Mouse (Mus musculus) CH12.LX (cell line): Measurements from ENCODE around the gene Glrb. TPM values are rescaled to one million over a fixed set of nuclear protein-coding genes. Genes with fewer than 3 reads are reported as not detected.

Experiments used
- DNase-seq: peaks from one replicate; pipeline ENCODE4 v3.0.0-alpha.2; 2013; ENCODE audit errors: extremely low read depth
- H3K27ac ChIP-seq: 2 replicates; pipeline ENCODE4 v1.5.1; 2012; ENCODE audit warnings: low read depth, mild to moderate bottlenecking, control low read depth, moderate library complexity; ENCODE audit not compliant: insufficient read depth
- H3K27me3 ChIP-seq: replicated peaks from 2 replicates; pipeline ENCODE3; 2012; ENCODE audit warnings: inconsistent platforms
- H3K36me3 ChIP-seq, 2 experiments: replicated peaks in 1 of 2; 2 replicates each; pipeline versions ENCODE3 to v1.6.1; 2012; ENCODE audit warnings: inconsistent platforms in 1 of 2, low read length in 1 of 2, mild to moderate bottlenecking in 1 of 2, mixed read lengths in 1 of 2, moderate library complexity in 1 of 2; ENCODE audit not compliant: control insufficient read depth in 1 of 2, insufficient read depth in 1 of 2
- H3K4me1 ChIP-seq, 2 experiments: 2 replicates each; pipeline ENCODE4 v1.6.1; 2012; ENCODE audit warnings: inconsistent platforms in 1 of 2, moderate library complexity in 1 of 2; ENCODE audit not compliant: insufficient read depth in 2 of 2, control insufficient read depth in 1 of 2
- H3K4me2 ChIP-seq: 2 replicates; pipeline ENCODE4 v1.6.1; 2012; ENCODE audit warnings: low read depth, mild to moderate bottlenecking, control low read depth; ENCODE audit not compliant: poor library complexity, insufficient read depth, severe bottlenecking
- H3K4me3 ChIP-seq, 3 experiments: fragments of 150-350 bp in 1 of 3; sonication (generic) in 1 of 3; replicated peaks in 1 of 3; 2 replicates each; pipeline versions ENCODE3 to v1.5.1; 2011 to 2012; ENCODE audit warnings: low read depth in 2 of 3, low read length in 2 of 3, mild to moderate bottlenecking in 2 of 3, moderate library complexity in 2 of 3, control low read depth in 1 of 3, improper control_type of control experiment in 1 of 3, inconsistent platforms in 1 of 3, mixed read lengths in 1 of 3; ENCODE audit not compliant: poor library complexity in 1 of 3
- H3K79me2 ChIP-seq: replicated peaks from 2 replicates; pipeline ENCODE4 v1.6.1; 2012; ENCODE audit warnings: mild to moderate bottlenecking, moderate library complexity; ENCODE audit not compliant: control insufficient read depth, poor library complexity, insufficient read depth, severe bottlenecking; ENCODE audit errors: extremely low read depth
- H3K9ac ChIP-seq: 2 replicates; pipeline ENCODE4 v1.6.1; 2012; ENCODE audit warnings: low read depth, mild to moderate bottlenecking, control low read depth, moderate library complexity; ENCODE audit not compliant: insufficient read depth
- H3K9me3 ChIP-seq: replicated peaks from 2 replicates; pipeline ENCODE3; 2012; ENCODE audit warnings: low read length, inconsistent platforms, mixed read lengths
- CHD1 ChIP-seq: IDR thresholded peaks from 2 replicates; pipeline ENCODE4 v1.6.1; 2012; ENCODE audit warnings: low read depth, low read length, improper control_type of control experiment, inconsistent platforms
- CHD2 ChIP-seq: IDR thresholded peaks from 2 replicates; pipeline ENCODE4 v1.6.1; 2011; ENCODE audit warnings: low read length, improper control_type of control experiment
- E2F4 ChIP-seq: IDR thresholded peaks from 2 replicates; pipeline ENCODE4 v1.6.1; 2011; ENCODE audit warnings: low read depth, low read length, improper control_type of control experiment; ENCODE audit not compliant: insufficient replicate concordance
- ELF1 ChIP-seq: IDR thresholded peaks from 2 replicates; pipeline ENCODE4 v1.6.1; 2014; ENCODE audit warnings: low read depth, mild to moderate bottlenecking, inconsistent platforms, low read length, improper control_type of control experiment
- ETS1 ChIP-seq: conservative IDR thresholded peaks from 2 replicates; pipeline ENCODE4 v1.6.1; 2012; ENCODE audit warnings: low read depth, mild to moderate bottlenecking, inconsistent platforms, low read length, improper control_type of control experiment, moderate library complexity
- IRF4 ChIP-seq: IDR thresholded peaks from 2 replicates; pipeline ENCODE4 v1.6.1; 2014; ENCODE audit warnings: low read depth, mild to moderate bottlenecking, inconsistent platforms, low read length, improper control_type of control experiment
- JUND ChIP-seq: conservative IDR thresholded peaks from 2 replicates; pipeline ENCODE4 v1.6.1; 2011; ENCODE audit warnings: low read depth, low read length, improper control_type of control experiment
- MAFK ChIP-seq: IDR thresholded peaks from 2 replicates; pipeline ENCODE4 v1.6.1; 2011; ENCODE audit warnings: low read length, improper control_type of control experiment; ENCODE audit not compliant: insufficient replicate concordance
- MAZ ChIP-seq: IDR thresholded peaks from 2 replicates; pipeline ENCODE4 v1.6.1; 2012; ENCODE audit warnings: low read depth, mild to moderate bottlenecking, inconsistent platforms, low read length, improper control_type of control experiment, moderate library complexity
- MEF2A ChIP-seq: IDR thresholded peaks from 2 replicates; pipeline ENCODE4 v1.6.1; 2014; ENCODE audit warnings: low read depth, mild to moderate bottlenecking, inconsistent platforms, low read length, improper control_type of control experiment, borderline replicate concordance
- MXI1 ChIP-seq: IDR thresholded peaks from 2 replicates; pipeline ENCODE4 v1.6.1; 2011; ENCODE audit warnings: mild to moderate bottlenecking, low read depth, low read length, improper control_type of control experiment
- MYC ChIP-seq: IDR thresholded peaks from 2 replicates; pipeline ENCODE4 v1.6.1; 2011; ENCODE audit warnings: low read depth, mild to moderate bottlenecking, improper control_type of control experiment, low read length
- NELFE ChIP-seq: IDR thresholded peaks from 2 replicates; pipeline ENCODE4 v1.6.1; 2011; ENCODE audit warnings: low read depth, low read length, improper control_type of control experiment
- NRF1 ChIP-seq: IDR thresholded peaks from 2 replicates; pipeline ENCODE4 v1.6.1; 2014; ENCODE audit warnings: low read depth, mild to moderate bottlenecking, inconsistent platforms, low read length, improper control_type of control experiment, moderate library complexity
- PAX5 ChIP-seq: IDR thresholded peaks from 2 replicates; pipeline ENCODE4 v1.6.1; 2012; ENCODE audit warnings: low read length, inconsistent platforms, mixed read lengths
- POLR2A ChIP-seq: IDR thresholded peaks from 2 replicates; pipeline ENCODE4 v1.6.1; 2011; ENCODE audit warnings: low read depth, mild to moderate bottlenecking, improper control_type of control experiment, low read length
- POLR2AphosphoS2 ChIP-seq: IDR thresholded peaks from 2 replicates; pipeline ENCODE4 v1.6.1; 2011; ENCODE audit warnings: low read depth, low read length, improper control_type of control experiment
- RCOR1 ChIP-seq: conservative IDR thresholded peaks from 2 replicates; pipeline ENCODE4 v1.6.1; 2012; ENCODE audit warnings: low read depth, mild to moderate bottlenecking, inconsistent platforms, low read length, improper control_type of control experiment
- SIN3A ChIP-seq: IDR thresholded peaks from 2 replicates; pipeline ENCODE4 v1.6.1; 2012; ENCODE audit warnings: low read length, improper control_type of control experiment, inconsistent platforms
- SMC3 ChIP-seq: IDR thresholded peaks from 2 replicates; pipeline ENCODE4 v1.6.1; 2011; ENCODE audit warnings: low read depth, low read length, improper control_type of control experiment
- USF1 ChIP-seq: IDR thresholded peaks from 2 replicates; pipeline ENCODE4 v1.6.1; 2014; ENCODE audit warnings: low read depth, mild to moderate bottlenecking, inconsistent platforms, low read length, improper control_type of control experiment
- USF2 ChIP-seq: conservative IDR thresholded peaks from 2 replicates; pipeline ENCODE4 v1.6.1; 2011; ENCODE audit warnings: low read depth, low read length, improper control_type of control experiment
- ZC3H11A ChIP-seq: IDR thresholded peaks from 2 replicates; pipeline ENCODE4 v1.6.1; 2012; ENCODE audit warnings: low read depth, mild to moderate bottlenecking, inconsistent platforms, low read length, improper control_type of control experiment
- ZKSCAN1 ChIP-seq: IDR thresholded peaks from 2 replicates; pipeline ENCODE4 v1.6.1; 2012; ENCODE audit warnings: low read depth, inconsistent platforms, low read length, improper control_type of control experiment, borderline replicate concordance
- dilution Hi-C: fragments of 300-500 bp; cut with MboI; formaldehyde crosslinking; loops from 2 replicates; pipeline ENCODE4 v1.14.3; 2020; ENCODE audit warnings: low sequenced_read_pairs; ENCODE audit not compliant: extremely low pct_unique_long_range_greater_than_20kb, extremely low pct_ligation_motif_present
- in situ Hi-C: fragments of 300-500 bp; cut with MboI; formaldehyde crosslinking; loops from 3 replicates; pipeline ENCODE4 v1.14.3; 2019; ENCODE audit warnings: low sequenced_read_pairs, low pct_ligation_motif_present, low pct_unique_long_range_greater_than_20kb, mixed read lengths
- polyA plus RNA-seq: library from polyadenylated mRNA; unstranded; fragments of >175 nt; gene quantifications from 2 replicates; pipeline ENCODE4 v1.2.1, GENCODE M21; 2012; ENCODE audit warnings: low read depth; ENCODE audit not compliant: insufficient read length
- total RNA-seq, 2 experiments: library from RNA; depleted of rRNA; stranded (reverse); fragments of 300-350 nt in 1 of 2; fragments of >200 nt in 1 of 2; gene quantifications; 2 replicates each; pipeline ENCODE4 v1.2.3; 2012 to 2014

The Glrb gene
- total and polyA plus RNA-seq, 3 experiments = not detected

DNA sequence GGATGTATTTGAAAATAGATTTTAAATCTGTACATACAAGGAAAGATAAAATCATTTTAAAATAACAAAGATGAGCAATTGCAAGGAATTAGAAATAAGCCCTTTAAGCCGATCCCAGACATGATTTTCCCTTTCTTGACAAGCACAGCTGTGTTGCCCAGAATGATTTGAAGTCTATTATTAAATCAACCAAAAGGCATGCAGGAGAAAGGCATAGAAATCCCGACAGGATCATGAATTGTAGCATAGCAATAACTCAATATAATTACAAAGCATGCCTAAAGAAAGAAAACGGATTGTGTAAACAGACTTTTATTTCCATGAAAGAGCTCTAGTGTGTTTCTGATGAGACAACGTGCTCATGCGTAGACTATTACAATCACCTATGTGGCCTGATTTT lies 39.4 kb downstream of the Glrb start:
- no peaks in the 10 kb centered on the region for H3K4me1 ChIP-seq

DNA sequence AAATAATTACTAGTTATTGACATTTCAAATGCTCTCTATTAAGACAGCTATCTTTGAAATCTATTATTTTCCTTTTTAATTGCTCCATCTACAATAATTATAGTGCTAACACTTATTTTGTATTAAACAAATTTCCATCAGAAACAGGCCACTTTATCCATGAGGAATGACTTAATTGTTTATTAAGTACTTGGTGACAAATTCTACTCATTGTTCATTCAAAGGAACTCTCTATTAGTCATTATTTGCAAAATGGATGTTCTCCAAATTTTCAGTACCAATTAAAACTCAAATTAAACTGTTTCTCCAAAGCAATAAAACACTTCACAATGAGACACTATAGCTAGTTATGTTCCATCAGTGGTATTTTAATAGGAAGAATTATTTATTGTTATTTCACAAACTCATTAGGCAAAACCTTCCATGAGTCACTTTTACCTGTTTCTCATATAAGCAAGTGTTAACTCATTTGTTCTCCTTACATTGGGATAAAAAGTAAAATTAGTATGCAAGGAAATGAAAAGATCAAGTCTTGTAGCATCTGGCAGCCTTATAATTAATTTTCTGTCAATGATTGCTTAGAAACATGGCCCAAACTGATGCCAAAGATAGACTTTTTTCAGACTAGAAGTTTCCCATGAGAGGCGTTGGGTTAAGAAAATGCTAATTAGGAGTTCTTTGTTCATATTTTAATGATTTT lies 41.8 kb downstream of the Glrb start:
- H3K4me2 ChIP-seq = no peak overlapping the region
- H3K9ac ChIP-seq = no peak overlapping the region
- no peaks in the 10 kb centered on the region for H3K9me3 ChIP-seq
- TF ChIP-seq SIN3A (no peak), USF2 (no peak), RCOR1 (no peak), MAFK (no peak), JUND (no peak), MXI1 (no peak), MEF2A (no peak), USF1 (no peak), ZC3H11A (no peak), ETS1 (no peak)
- no peaks in the 10 kb centered on the region for H3K27me3 ChIP-seq
- no peak overlapping the region for H3K27ac ChIP-seq
- no peaks in the 10 kb centered on the region for H3K4me1 ChIP-seq
- no peak overlapping the region for H3K4me3 ChIP-seq
- no peak for DNase-seq
- H3K36me3 ChIP-seq = no peaks in the 10 kb centered on the region
- no peaks in the 10 kb centered on the region for H3K79me2 ChIP-seq
- in situ Hi-C loops = no loop called here
- dilution Hi-C loops = no loop called here

More for the DNA sequence above, 39.4 kb downstream of the Glrb start:
- dilution Hi-C loops (no loop called here), in situ Hi-C loops (no loop called here)
- no peaks in the 10 kb centered on the region for H3K36me3 ChIP-seq
- H3K27ac ChIP-seq = no peak overlapping the region
- no peak for DNase-seq
- no peak overlapping the region for H3K4me3 ChIP-seq
- H3K4me2 ChIP-seq = no peak overlapping the region
- no peak for TF ChIP-seq E2F4
- TF ChIP-seq NRF1 = no peak
- TF ChIP-seq MAZ = no peak
- no peak for TF ChIP-seq ZKSCAN1
- TF ChIP-seq NELFE = no peak
- TF ChIP-seq SMC3 = no peak
- TF ChIP-seq MXI1 = no peak
- no peak for TF ChIP-seq CHD1
- no peak for TF ChIP-seq RCOR1
- TF ChIP-seq PAX5 = no peak
- TF ChIP-seq MYC = no peak
- TF ChIP-seq POLR2AphosphoS2 = no peak
- no peak for TF ChIP-seq CHD2
- no peak for TF ChIP-seq ZC3H11A
- TF ChIP-seq IRF4 = no peak
- TF ChIP-seq ELF1 = no peak
- no peak for TF ChIP-seq USF2
- TF ChIP-seq POLR2A = no peak
- no peaks in the 10 kb centered on the region for H3K9me3 ChIP-seq
- no peak overlapping the region for H3K9ac ChIP-seq
- no peaks in the 10 kb centered on the region for H3K27me3 ChIP-seq
- H3K79me2 ChIP-seq = no peaks in the 10 kb centered on the region
